Mouse (Mus musculus): ENCODE data around the gene Gm11555. TPM values are rescaled to one million over a fixed set of nuclear protein-coding genes. Genes with fewer than 3 reads are reported as not detected.
"Not testable (repeated sequence)": the region's sequence is repeated elsewhere in the genome, so short reads cannot be mapped to it uniquely, and the experiment has no call there.

Gm11555 gene
- polyA plus RNA-seq, 1 experiment: not detected

GRCm38 (mm10) chr11:99620335-99620734 is 29.7 kb downstream of the Gm11555 start, which contains the start of gene Gm11562:
Gene Gm11562 (minus strand): TSS chr11:99620435.
- Histone ChIP-seq H3K27ac (ENCODE audit: control insufficient read depth, insufficient read depth, low read depth, low read length, poor library complexity) (no peak within 1 kb of the TSS), H3K4me3 (replicated peaks; ENCODE audit: control insufficient read depth, low read depth, low read length) (no peak within 1 kb of the TSS), H3K4me1 (ENCODE audit: control insufficient read depth, insufficient read depth, low read length) (no peaks in the 10 kb centered on the region)
- no peak for TF ChIP-seq CTCF (IDR thresholded peaks at IDR 0.05; ENCODE audit: control insufficient read depth, insufficient read depth, low read length)
- TF ChIP-seq POLR2A (IDR thresholded peaks at IDR 0.05; ENCODE audit: borderline replicate concordance, control insufficient read depth, low read depth, low read length): no peak
- WGBS: 69% methylated on average over 2 of the region's 2 CpGs

GRCm38 (mm10) chr11:99614796-99615363 is 35.2 kb downstream of the Gm11555 start, which contains the start of gene Krtap2-4:
Gene Krtap2-4 (minus strand): TSS chr11:99614846.
- H3K4me3 ChIP-seq (replicated peaks; ENCODE audit: control insufficient read depth, low read depth, low read length): no peak within 1 kb of the TSS
- TF ChIP-seq POLR2A (IDR thresholded peaks at IDR 0.05; ENCODE audit: borderline replicate concordance, control insufficient read depth, low read depth, low read length) (no peak), CTCF (IDR thresholded peaks at IDR 0.05; ENCODE audit: control insufficient read depth, insufficient read depth, low read length) (no peak)
- no peak within 1 kb of the TSS for H3K27ac ChIP-seq (ENCODE audit: control insufficient read depth, insufficient read depth, low read depth, low read length, poor library complexity)
- no peaks in the 10 kb centered on the region for H3K4me1 ChIP-seq (ENCODE audit: control insufficient read depth, insufficient read depth, low read length)
- 53% methylated on average over 3 of the region's 3 CpGs for WGBS

- 38% methylated on average over 2 of the region's 2 CpGs for WGBS
- not testable (repeated sequence) for H3K4me3 ChIP-seq (replicated peaks; ENCODE audit: control insufficient read depth, low read depth, low read length); H3K27ac ChIP-seq (ENCODE audit: control insufficient read depth, insufficient read depth, low read depth, low read length, poor library complexity); H3K4me1 ChIP-seq (ENCODE audit: control insufficient read depth, insufficient read depth, low read length)
These were observed 39.9 kb downstream of the Gm11555 start, which contains the start of gene Gm11937 for GRCm38 (mm10) chr11:99610089-99610488. Gene Gm11937 (minus strand): TSS chr11:99610189.

GRCm38 (mm10) chr11:99609126-99609525 is 40.9 kb downstream of the Gm11555 start:
- no peak overlapping the region for H3K27ac ChIP-seq (ENCODE audit: control insufficient read depth, insufficient read depth, low read depth, low read length, poor library complexity)
- no peak overlapping the region for H3K4me3 ChIP-seq (replicated peaks; ENCODE audit: control insufficient read depth, low read depth, low read length)
- TF ChIP-seq CTCF (IDR thresholded peaks at IDR 0.05; ENCODE audit: control insufficient read depth, insufficient read depth, low read length): no peak
- no peak for TF ChIP-seq POLR2A (IDR thresholded peaks at IDR 0.05; ENCODE audit: borderline replicate concordance, control insufficient read depth, low read depth, low read length)
- 63% methylated on average over 1 of the region's 1 CpGs for WGBS
- H3K4me1 ChIP-seq (ENCODE audit: control insufficient read depth, insufficient read depth, low read length): no peaks in the 10 kb centered on the region

GRCm38 (mm10) chr11:99603208-99603607 is 46.8 kb downstream of the Gm11555 start, which contains the start of gene Gm11938:
Gene Gm11938 (minus strand): TSS chr11:99603308.
- H3K4me3 ChIP-seq (replicated peaks; ENCODE audit: control insufficient read depth, low read depth, low read length); H3K4me1 ChIP-seq (ENCODE audit: control insufficient read depth, insufficient read depth, low read length); H3K27ac ChIP-seq (ENCODE audit: control insufficient read depth, insufficient read depth, low read depth, low read length, poor library complexity): not testable (repeated sequence)
- 43% methylated on average over 1 of the region's 1 CpGs for WGBS

Other genes with a start within 250 kb of the Gm11555 start
- not detected in 2 replicates for gene Krt12, start 228.0 kb downstream of the Gm11555 start, polyA plus RNA-seq (2011; ENCODE audit: insufficient read depth, insufficient read length, low replicate concordance, missing spikeins)
- gene Krt20, start 212.1 kb downstream of the Gm11555 start, polyA plus RNA-seq (2011; ENCODE audit: insufficient read depth, insufficient read length, low replicate concordance, missing spikeins): not detected in 2 replicates
- gene Krt23, start 157.1 kb downstream of the Gm11555 start, polyA plus RNA-seq (2011; ENCODE audit: insufficient read depth, insufficient read length, low replicate concordance, missing spikeins): not detected in 2 replicates
- gene Krt39, start 128.9 kb downstream of the Gm11555 start, polyA plus RNA-seq (2011; ENCODE audit: insufficient read depth, insufficient read length, low replicate concordance, missing spikeins): not detected in 2 replicates
- gene Krt40, start 107.1 kb downstream of the Gm11555 start, polyA plus RNA-seq (2011; ENCODE audit: insufficient read depth, insufficient read length, low replicate concordance, missing spikeins): not detected in 2 replicates
- gene Krtap3-3, start 99.4 kb downstream of the Gm11555 start, polyA plus RNA-seq (2011; ENCODE audit: insufficient read depth, insufficient read length, low replicate concordance, missing spikeins): not detected in 2 replicates
- not detected in 2 replicates for gene Krtap3-2, start 93.4 kb downstream of the Gm11555 start, polyA plus RNA-seq (2011; ENCODE audit: insufficient read depth, insufficient read length, low replicate concordance, missing spikeins)
- gene Gm11939, start 90.8 kb downstream of the Gm11555 start, polyA plus RNA-seq (2011; ENCODE audit: insufficient read depth, insufficient read length, low replicate concordance, missing spikeins): not detected in 2 replicates
- gene Krtap3-1, start 83.6 kb downstream of the Gm11555 start, polyA plus RNA-seq (2011; ENCODE audit: insufficient read depth, insufficient read length, low replicate concordance, missing spikeins): not detected in 2 replicates
- gene Krtap1-5, start 69.2 kb downstream of the Gm11555 start, polyA plus RNA-seq (2011; ENCODE audit: insufficient read depth, insufficient read length, low replicate concordance, missing spikeins): 1.5 TPM in 1 of 2 replicates, not detected in the other
- not detected in 2 replicates for gene Krtap1-4, start 66.6 kb downstream of the Gm11555 start, polyA plus RNA-seq (2011; ENCODE audit: insufficient read depth, insufficient read length, low replicate concordance, missing spikeins)
- not detected in 2 replicates for gene Krtap1-3, start 58.9 kb downstream of the Gm11555 start, polyA plus RNA-seq (2011; ENCODE audit: insufficient read depth, insufficient read length, low replicate concordance, missing spikeins)
- not detected in 2 replicates for gene Krtap9-3, start 52.1 kb downstream of the Gm11555 start, polyA plus RNA-seq (2011; ENCODE audit: insufficient read depth, insufficient read length, low replicate concordance, missing spikeins)
- not detected in 2 replicates for gene Gm11938, start 46.9 kb downstream of the Gm11555 start, polyA plus RNA-seq (2011; ENCODE audit: insufficient read depth, insufficient read length, low replicate concordance, missing spikeins)
- not detected in 2 replicates for gene Gm11937, start 40.0 kb downstream of the Gm11555 start, polyA plus RNA-seq (2011; ENCODE audit: insufficient read depth, insufficient read length, low replicate concordance, missing spikeins)
- not detected in 2 replicates for gene Krtap2-4, start 35.4 kb downstream of the Gm11555 start, polyA plus RNA-seq (2011; ENCODE audit: insufficient read depth, insufficient read length, low replicate concordance, missing spikeins)
- gene Gm11562, start 29.8 kb downstream of the Gm11555 start, polyA plus RNA-seq (2011; ENCODE audit: insufficient read depth, insufficient read length, low replicate concordance, missing spikeins): not detected in 2 replicates
- gene Krtap4-1, start 22.0 kb downstream of the Gm11555 start, polyA plus RNA-seq (2011; ENCODE audit: insufficient read depth, insufficient read length, low replicate concordance, missing spikeins): not detected in 2 replicates
- not detected in 2 replicates for gene Krtap4-2, start 15.2 kb downstream of the Gm11555 start, polyA plus RNA-seq (2011; ENCODE audit: insufficient read depth, insufficient read length, low replicate concordance, missing spikeins)
- gene Krtap4-7, start 6.1 kb downstream of the Gm11555 start, polyA plus RNA-seq (2011; ENCODE audit: insufficient read depth, insufficient read length, low replicate concordance, missing spikeins): not detected in 2 replicates
- gene Gm11563, start 8.7 kb upstream of the Gm11555 start, polyA plus RNA-seq (2011; ENCODE audit: insufficient read depth, insufficient read length, low replicate concordance, missing spikeins): not detected in 2 replicates
- gene Krtap4-6, start 15.7 kb upstream of the Gm11555 start, polyA plus RNA-seq (2011; ENCODE audit: insufficient read depth, insufficient read length, low replicate concordance, missing spikeins): not detected in 2 replicates
- not detected in 2 replicates for gene Gm14190, start 40.5 kb upstream of the Gm11555 start, polyA plus RNA-seq (2011; ENCODE audit: insufficient read depth, insufficient read length, low replicate concordance, missing spikeins)
- gene Gm14180, start 84.1 kb upstream of the Gm11555 start, polyA plus RNA-seq (2011; ENCODE audit: insufficient read depth, insufficient read length, low replicate concordance, missing spikeins): not detected in 2 replicates
- gene Gm11595, start 122.7 kb upstream of the Gm11555 start, polyA plus RNA-seq (2011; ENCODE audit: insufficient read depth, insufficient read length, low replicate concordance, missing spikeins): not detected in 2 replicates
- gene Krtap4-8, start 130.5 kb upstream of the Gm11555 start, polyA plus RNA-seq (2011; ENCODE audit: insufficient read depth, insufficient read length, low replicate concordance, missing spikeins): not detected in 2 replicates
- not detected in 2 replicates for gene Krtap4-9, start 135.0 kb upstream of the Gm11555 start, polyA plus RNA-seq (2011; ENCODE audit: insufficient read depth, insufficient read length, low replicate concordance, missing spikeins)
- gene Gm11596, start 143.2 kb upstream of the Gm11555 start, polyA plus RNA-seq (2011; ENCODE audit: insufficient read depth, insufficient read length, low replicate concordance, missing spikeins): not detected in 2 replicates
- not detected in 2 replicates for gene Gm11569, start 148.7 kb upstream of the Gm11555 start, polyA plus RNA-seq (2011; ENCODE audit: insufficient read depth, insufficient read length, low replicate concordance, missing spikeins)
- gene Gm11554, start 154.2 kb upstream of the Gm11555 start, polyA plus RNA-seq (2011; ENCODE audit: insufficient read depth, insufficient read length, low replicate concordance, missing spikeins): not detected in 2 replicates
- gene Krtap4-13, start 159.7 kb upstream of the Gm11555 start, polyA plus RNA-seq (2011; ENCODE audit: insufficient read depth, insufficient read length, low replicate concordance, missing spikeins): not detected in 2 replicates
- not detected in 2 replicates for gene Gm11564, start 165.4 kb upstream of the Gm11555 start, polyA plus RNA-seq (2011; ENCODE audit: insufficient read depth, insufficient read length, low replicate concordance, missing spikeins)
- gene 2300003K06Rik, start 187.8 kb upstream of the Gm11555 start, polyA plus RNA-seq (2011; ENCODE audit: insufficient read depth, insufficient read length, low replicate concordance, missing spikeins): not detected in 2 replicates
- not detected in 2 replicates for gene Krtap4-16, start 201.4 kb upstream of the Gm11555 start, polyA plus RNA-seq (2011; ENCODE audit: insufficient read depth, insufficient read length, low replicate concordance, missing spikeins)
- not detected in 2 replicates for gene Gm11568, start 207.7 kb upstream of the Gm11555 start, polyA plus RNA-seq (2011; ENCODE audit: insufficient read depth, insufficient read length, low replicate concordance, missing spikeins)
- gene Gm11559, start 214.2 kb upstream of the Gm11555 start, polyA plus RNA-seq (2011; ENCODE audit: insufficient read depth, insufficient read length, low replicate concordance, missing spikeins): not detected in 2 replicates
- gene Krtap9-1, start 223.2 kb upstream of the Gm11555 start, polyA plus RNA-seq (2011; ENCODE audit: insufficient read depth, insufficient read length, low replicate concordance, missing spikeins): not detected in 2 replicates
- gene Gm11567, start 229.0 kb upstream of the Gm11555 start, polyA plus RNA-seq (2011; ENCODE audit: insufficient read depth, insufficient read length, low replicate concordance, missing spikeins): not detected in 2 replicates

All from bone marrow, adult 2 months (tissue).